Mouse (Mus musculus): ENCODE data around the gene Tube1. TPM values are rescaled to one million over a fixed set of nuclear protein-coding genes. Genes with fewer than 3 reads are reported as not detected.

The Tube1 gene
- total and polyA plus RNA-seq, 3 experiments, result 11.7 to 16.1 (median 14.6) TPM

GRCm38 (mm10) chr10:39140843-39141242 is 7.1 kb downstream of the Tube1 start:
- Histone ChIP-seq H3K4me1 (ENCODE audit: control insufficient read depth in 1 of 2, insufficient read depth in 2 of 2) (peaks cover 0 to 3% of the 10 kb centered on the region in 2 experiments; a peak in 1 of 4 replicates), H3K9ac (ENCODE audit: insufficient read depth, low read depth) (no peak overlapping the region), H3K27ac (ENCODE audit: insufficient read depth, low read depth) (no peak overlapping the region), H3K36me3 (replicated peaks in 1 of 2; ENCODE audit: control insufficient read depth in 1 of 2, insufficient read depth in 1 of 2, low read length in 1 of 2) (peaks cover 42 to 87% of the 10 kb centered on the region in 2 experiments), H3K4me3 (replicated peaks in 1 of 3; ENCODE audit: low read depth in 2 of 3, low read length in 2 of 3, poor library complexity in 1 of 3) (no peak overlapping the region), H3K9me3 (replicated peaks; ENCODE audit: low read length) (no peaks in the 10 kb centered on the region), H3K79me2 (replicated peaks; ENCODE audit: control insufficient read depth, extremely low read depth, insufficient read depth, poor library complexity, severe bottlenecking) (no peaks in the 10 kb centered on the region), H3K4me2 (ENCODE audit: insufficient read depth, low read depth, poor library complexity, severe bottlenecking) (no peak overlapping the region), H3K27me3 (replicated peaks) (no peaks in the 10 kb centered on the region)
- DNase-seq (ENCODE audit: extremely low read depth), result no peak
- dilution Hi-C loops (cut with MboI; ENCODE audit: extremely low pct_ligation_motif_present, extremely low pct_unique_long_range_greater_than_20kb, low sequenced_read_pairs), result no loop called here
- TF ChIP-seq CHD1 (IDR thresholded peaks at IDR 0.05; ENCODE audit: low read depth, low read length) (no peak), POLR2AphosphoS2 (IDR thresholded peaks at IDR 0.05; ENCODE audit: low read depth, low read length) (no peak)
- in situ Hi-C loops (cut with MboI; ENCODE audit: low pct_ligation_motif_present, low pct_unique_long_range_greater_than_20kb, low sequenced_read_pairs), result no loop called here

GRCm38 (mm10) chr10:39141401-39141800 is 7.6 kb downstream of the Tube1 start:
- Histone ChIP-seq H3K4me2 (ENCODE audit: insufficient read depth, low read depth, poor library complexity, severe bottlenecking) (no peak overlapping the region), H3K27ac (ENCODE audit: insufficient read depth, low read depth) (no peak overlapping the region), H3K9ac (ENCODE audit: insufficient read depth, low read depth) (no peak overlapping the region), H3K79me2 (replicated peaks; ENCODE audit: control insufficient read depth, extremely low read depth, insufficient read depth, poor library complexity, severe bottlenecking) (no peaks in the 10 kb centered on the region), H3K4me3 (replicated peaks in 1 of 3; ENCODE audit: low read depth in 2 of 3, low read length in 2 of 3, poor library complexity in 1 of 3) (no peak overlapping the region), H3K27me3 (replicated peaks) (no peaks in the 10 kb centered on the region), H3K9me3 (replicated peaks; ENCODE audit: low read length) (no peaks in the 10 kb centered on the region), H3K36me3 (replicated peaks in 1 of 2; ENCODE audit: control insufficient read depth in 1 of 2, insufficient read depth in 1 of 2, low read length in 1 of 2) (peaks cover 42 to 88% of the 10 kb centered on the region in 2 experiments), H3K4me1 (ENCODE audit: control insufficient read depth in 1 of 2, insufficient read depth in 2 of 2) (no peaks in the 10 kb centered on the region)
- TF ChIP-seq E2F4 (IDR thresholded peaks at IDR 0.05; ENCODE audit: insufficient replicate concordance, low read depth, low read length) (no peak), PAX5 (IDR thresholded peaks at IDR 0.05; ENCODE audit: low read length) (no peak), MYC (IDR thresholded peaks at IDR 0.05; ENCODE audit: low read depth, low read length) (no peak), ETS1 (conservative IDR thresholded peaks at IDR 0.05; ENCODE audit: low read depth, low read length) (no peak), ZKSCAN1 (IDR thresholded peaks at IDR 0.05; ENCODE audit: borderline replicate concordance, low read depth, low read length) (no peak), GABPA (IDR thresholded peaks at IDR 0.05; ENCODE audit: insufficient replicate concordance, low read depth, low read length) (no peak), CHD1 (IDR thresholded peaks at IDR 0.05; ENCODE audit: low read depth, low read length) (no peak), POLR2AphosphoS2 (IDR thresholded peaks at IDR 0.05; ENCODE audit: low read depth, low read length) (no peak), BHLHE40 (IDR thresholded peaks at IDR 0.05; ENCODE audit: low read depth, low read length) (no peak), RCOR1 (conservative IDR thresholded peaks at IDR 0.05; ENCODE audit: low read depth, low read length) (no peak)
- no peak for DNase-seq (ENCODE audit: extremely low read depth)
- in situ Hi-C loops (cut with MboI; ENCODE audit: low pct_ligation_motif_present, low pct_unique_long_range_greater_than_20kb, low sequenced_read_pairs) (no loop called here), dilution Hi-C loops (cut with MboI; ENCODE audit: extremely low pct_ligation_motif_present, extremely low pct_unique_long_range_greater_than_20kb, low sequenced_read_pairs) (no loop called here)

GRCm38 (mm10) chr10:39142216-39142615 is 8.4 kb downstream of the Tube1 start:
- no peak overlapping the region for H3K27ac ChIP-seq (ENCODE audit: insufficient read depth, low read depth)

More at GRCm38 (mm10) chr10:39142216-39142615, 8.4 kb downstream of the Tube1 start:
- TF ChIP-seq MAFK (IDR thresholded peaks at IDR 0.05; ENCODE audit: insufficient replicate concordance, low read length) (no peak), PAX5 (IDR thresholded peaks at IDR 0.05; ENCODE audit: low read length) (no peak), MYC (IDR thresholded peaks at IDR 0.05; ENCODE audit: low read depth, low read length) (no peak), ZKSCAN1 (IDR thresholded peaks at IDR 0.05; ENCODE audit: borderline replicate concordance, low read depth, low read length) (no peak), ZMIZ1 (IDR thresholded peaks at IDR 0.05; ENCODE audit: low read depth, low read length) (no peak), E2F4 (IDR thresholded peaks at IDR 0.05; ENCODE audit: insufficient replicate concordance, low read depth, low read length) (no peak), HCFC1 (IDR thresholded peaks at IDR 0.05; ENCODE audit: low read depth, low read length) (no peak), BHLHE40 (IDR thresholded peaks at IDR 0.05; ENCODE audit: low read depth, low read length) (no peak), UBTF (IDR thresholded peaks at IDR 0.05; ENCODE audit: low read depth, low read length) (no peak), RAD21 (IDR thresholded peaks at IDR 0.05; ENCODE audit: low read depth, low read length) (no peak), ELF1 (IDR thresholded peaks at IDR 0.05; ENCODE audit: low read depth, low read length) (no peak), IRF4 (IDR thresholded peaks at IDR 0.05; ENCODE audit: low read depth, low read length) (no peak), NRF1 (IDR thresholded peaks at IDR 0.05; ENCODE audit: low read depth, low read length) (no peak)
- H3K4me1 ChIP-seq (ENCODE audit: control insufficient read depth in 1 of 2, insufficient read depth in 2 of 2), result no peaks in the 10 kb centered on the region
- H3K9me3 ChIP-seq (replicated peaks; ENCODE audit: low read length), result no peaks in the 10 kb centered on the region
- peaks cover 43 to 88% of the 10 kb centered on the region in 2 experiments for H3K36me3 ChIP-seq (replicated peaks in 1 of 2; ENCODE audit: control insufficient read depth in 1 of 2, insufficient read depth in 1 of 2, low read length in 1 of 2)
- no peak overlapping the region for H3K9ac ChIP-seq (ENCODE audit: insufficient read depth, low read depth)
- H3K27me3 ChIP-seq (replicated peaks), result no peaks in the 10 kb centered on the region
- no peak overlapping the region for H3K4me2 ChIP-seq (ENCODE audit: insufficient read depth, low read depth, poor library complexity, severe bottlenecking)
- dilution Hi-C loops (cut with MboI; ENCODE audit: extremely low pct_ligation_motif_present, extremely low pct_unique_long_range_greater_than_20kb, low sequenced_read_pairs) (no loop called here), in situ Hi-C loops (cut with MboI; ENCODE audit: low pct_ligation_motif_present, low pct_unique_long_range_greater_than_20kb, low sequenced_read_pairs) (no loop called here)
- H3K79me2 ChIP-seq (replicated peaks; ENCODE audit: control insufficient read depth, extremely low read depth, insufficient read depth, poor library complexity, severe bottlenecking), result no peaks in the 10 kb centered on the region
- no peak overlapping the region for H3K4me3 ChIP-seq (replicated peaks in 1 of 3; ENCODE audit: low read depth in 2 of 3, low read length in 2 of 3, poor library complexity in 1 of 3)
- DNase-seq (ENCODE audit: extremely low read depth), result no peak
